Mouse (Mus musculus) fibroblast of lung, adult 2 months (primary cell): ENCODE measurements around the gene Inpp4b.

ENCODE experiments used
- DNase-seq: peaks from one replicate; pipeline ENCODE4 v3.0.0-alpha.2; 2011; ENCODE audit warnings: low read depth

Gene Inpp4b

DNA sequence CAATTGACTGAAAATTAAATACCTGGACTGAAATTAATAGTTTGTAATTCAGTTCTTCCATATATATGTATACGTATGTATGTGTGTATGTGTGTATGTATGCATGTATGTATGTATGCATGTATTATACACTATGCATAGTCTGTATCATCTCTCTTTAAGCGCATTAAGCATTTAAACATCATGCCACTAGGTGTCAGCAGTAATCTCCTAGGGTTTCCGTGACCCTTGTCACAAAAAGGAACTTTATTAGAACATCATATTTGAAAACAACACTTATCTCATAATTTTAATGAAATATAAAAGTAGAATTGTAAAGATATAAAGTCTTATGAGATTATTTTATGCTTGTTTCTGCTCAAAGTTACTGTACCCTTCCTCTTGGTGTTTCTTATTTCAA lies 136.3 kb downstream of the Inpp4b start:
- no peak for DNase-seq

GRCm38 (mm10) chr8:81483834-81484233 lies 141.5 kb downstream of the Inpp4b start:
- DNase-seq = no peak

GRCm38 (mm10) chr8:81485626-81486025 lies 143.3 kb downstream of the Inpp4b start:
- no peak for DNase-seq

- no peak for DNase-seq
Observed at GRCm38 (mm10) chr8:81489894-81490661, 147.7 kb downstream of the Inpp4b start.

DNA sequence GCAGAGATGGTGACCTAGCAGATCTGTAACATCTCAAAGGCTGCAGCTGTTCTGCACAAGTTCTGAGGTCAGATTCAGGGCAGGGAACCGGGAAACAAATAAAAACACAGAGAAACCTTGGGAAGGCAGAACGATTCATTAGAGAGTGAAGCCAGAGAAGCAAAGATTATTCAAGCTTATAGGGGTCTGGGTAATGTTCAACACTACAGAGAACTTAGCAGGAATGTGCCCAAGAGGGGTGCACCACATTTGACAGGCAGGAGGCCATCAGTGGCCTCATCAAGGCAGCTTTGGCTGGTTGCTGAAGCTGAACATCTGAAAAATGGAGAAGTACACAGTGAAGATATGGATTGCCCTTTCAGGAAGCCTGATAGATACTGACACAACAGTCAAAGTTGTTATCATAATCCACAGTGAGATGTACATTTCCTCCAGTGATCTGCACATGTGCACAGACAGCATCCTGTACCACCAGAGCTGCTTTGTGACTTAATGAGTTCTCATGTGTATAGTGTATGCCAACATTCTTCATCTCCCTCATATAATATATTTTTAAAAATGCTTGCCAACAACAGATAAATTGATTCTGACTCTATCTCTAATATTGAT lies 148.8 kb downstream of the Inpp4b start:
- no peak for DNase-seq

DNA sequence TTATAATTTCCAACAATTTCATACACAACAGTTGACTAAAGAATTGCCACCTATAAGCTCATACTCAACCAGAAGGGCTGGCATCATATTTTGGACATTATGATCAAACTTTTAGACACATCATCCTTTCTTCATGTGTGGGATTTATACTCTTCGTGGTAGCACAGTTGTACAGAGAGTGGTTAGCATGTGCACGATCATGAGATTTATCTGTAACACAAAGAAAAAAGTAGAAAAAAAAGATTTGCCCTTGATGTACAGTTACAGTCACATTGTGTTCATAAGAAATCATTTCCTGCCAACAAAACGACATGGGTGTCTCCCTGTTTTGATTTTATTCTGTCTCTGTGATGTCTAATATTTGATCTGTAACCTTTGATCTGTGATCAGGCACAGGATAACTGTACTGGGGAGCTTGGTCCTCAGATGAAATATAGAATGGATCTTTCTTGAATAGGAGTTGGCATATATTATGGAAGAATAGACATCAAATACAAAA lies 149.4 kb downstream of the Inpp4b start:
- DNase-seq = no peak

GRCm38 (mm10) chr8:81494823-81495222 lies 152.5 kb downstream of the Inpp4b start:
- DNase-seq = no peak

DNA sequence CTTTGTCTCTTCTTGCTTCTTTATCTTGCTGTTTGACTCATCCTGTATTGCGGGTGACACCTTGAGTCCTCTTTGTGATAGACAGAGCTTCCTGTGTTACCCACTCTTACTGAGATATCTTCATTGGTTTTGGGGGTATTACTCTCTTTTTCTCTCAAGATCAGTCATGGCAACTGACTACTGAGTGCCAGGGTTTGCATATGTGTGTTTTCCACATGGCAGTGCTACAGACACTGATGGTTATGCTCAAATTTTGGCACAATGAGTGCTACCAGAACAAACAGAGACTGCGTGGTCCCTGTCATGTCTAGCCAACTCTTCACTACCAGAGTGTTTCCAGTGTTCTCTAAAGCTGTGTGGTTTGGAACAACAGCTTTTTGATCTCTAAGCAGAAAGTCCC lies 155.3 kb downstream of the Inpp4b start:
- no peak for DNase-seq

- no peak for DNase-seq
Observed at GRCm38 (mm10) chr8:81502216-81502615, 159.9 kb downstream of the Inpp4b start.

GRCm38 (mm10) chr8:81502982-81503381 lies 160.6 kb downstream of the Inpp4b start:
- DNase-seq = no peak

DNA sequence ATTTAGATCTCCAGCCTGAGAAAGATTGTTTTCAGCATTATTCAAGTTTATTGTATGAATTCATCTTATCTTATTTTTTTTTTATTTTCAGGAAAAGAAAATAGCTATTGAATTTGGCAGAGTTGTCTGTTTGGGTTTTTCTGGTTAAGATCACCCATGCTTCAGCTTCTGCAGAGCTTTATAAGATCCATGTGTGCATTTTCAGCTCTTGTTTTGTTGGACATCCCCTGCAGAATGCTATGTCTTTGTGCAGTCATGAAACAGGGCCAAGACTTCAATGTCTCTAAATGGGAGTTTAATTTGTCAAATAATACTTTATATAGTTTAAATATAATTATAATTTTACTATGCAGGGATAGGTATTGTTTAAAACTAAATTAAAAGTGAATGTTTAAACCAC lies 170.5 kb downstream of the Inpp4b start:
- DNase-seq = no peak

DNA sequence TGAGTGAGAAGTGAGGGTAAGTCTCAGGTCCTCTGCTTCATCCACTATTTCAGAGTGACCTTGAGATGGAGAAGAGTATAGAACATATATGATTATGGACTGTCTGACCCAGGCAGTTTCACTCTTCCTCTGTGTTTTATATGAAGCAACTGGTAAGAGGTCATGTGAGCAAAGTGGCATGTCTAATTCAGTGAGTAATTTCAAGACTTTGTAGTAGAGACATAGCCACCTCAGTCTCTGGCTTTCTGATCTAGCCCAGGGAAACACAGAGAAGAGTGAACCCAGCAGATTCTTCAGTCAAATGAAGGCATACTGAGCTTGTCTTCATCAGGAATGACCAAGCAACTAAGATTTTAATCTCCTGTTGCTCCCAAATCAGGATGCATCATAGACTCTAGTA lies 172.1 kb downstream of the Inpp4b start:
- DNase-seq = no peak

DNA sequence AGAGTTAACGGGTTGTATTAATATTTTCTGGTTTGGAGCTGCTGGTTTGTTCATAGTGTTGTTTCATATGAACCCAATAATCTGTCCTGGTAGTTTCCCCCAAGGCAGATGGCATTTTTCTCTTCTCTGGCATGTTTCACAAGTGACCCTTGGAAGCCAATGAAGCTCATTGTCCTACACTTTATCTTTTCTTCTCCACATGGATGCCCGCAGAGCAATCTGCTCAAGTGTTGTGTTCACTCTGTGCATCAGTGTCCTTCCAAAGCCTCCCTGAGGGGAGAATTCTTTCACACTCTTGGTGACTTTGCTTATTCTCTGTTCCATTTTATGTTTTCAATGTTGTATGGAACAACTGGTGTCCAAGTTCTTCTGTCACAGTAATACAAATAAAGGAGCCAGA lies 179.7 kb downstream of the Inpp4b start:
- DNase-seq = no peak

DNA sequence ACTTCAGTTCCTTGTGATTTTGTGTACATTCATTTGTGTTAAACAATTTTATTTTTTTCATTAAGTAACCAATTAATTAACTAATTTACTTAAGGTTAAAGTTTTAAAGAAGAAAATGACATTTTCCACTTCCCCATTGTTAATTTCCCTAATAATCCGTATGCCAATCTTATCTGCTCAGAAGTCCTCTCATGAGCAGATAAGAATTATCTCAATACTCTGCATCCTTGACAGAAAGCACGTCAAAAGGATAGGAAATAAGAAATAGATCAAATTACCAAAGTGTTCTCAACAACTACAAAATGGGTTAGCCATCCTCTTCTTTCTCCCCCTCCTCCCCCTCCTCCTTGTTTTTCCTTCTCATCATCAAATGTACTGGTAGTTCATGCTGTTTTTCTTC lies 182.2 kb downstream of the Inpp4b start:
- no peak for DNase-seq

DNA sequence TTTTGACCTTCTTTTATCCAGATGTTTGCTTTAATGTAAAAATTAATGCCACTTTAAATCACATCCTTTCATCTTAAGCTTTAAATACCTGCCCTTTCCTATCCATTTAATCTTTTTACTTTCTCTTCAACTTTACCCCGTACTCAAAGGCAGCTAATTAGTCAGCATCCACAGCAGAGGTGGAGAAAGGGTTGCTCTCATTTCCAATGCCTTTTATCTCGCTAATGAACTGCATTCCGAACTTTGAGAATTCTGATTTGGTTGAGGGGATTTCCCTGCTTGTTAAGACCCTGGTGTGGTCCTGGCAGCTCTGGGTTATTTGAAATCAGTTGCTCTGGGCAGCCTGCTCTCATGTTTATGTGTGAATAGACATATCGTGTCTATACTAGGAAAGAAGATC lies 185.3 kb downstream of the Inpp4b start:
- no peak for DNase-seq

DNA sequence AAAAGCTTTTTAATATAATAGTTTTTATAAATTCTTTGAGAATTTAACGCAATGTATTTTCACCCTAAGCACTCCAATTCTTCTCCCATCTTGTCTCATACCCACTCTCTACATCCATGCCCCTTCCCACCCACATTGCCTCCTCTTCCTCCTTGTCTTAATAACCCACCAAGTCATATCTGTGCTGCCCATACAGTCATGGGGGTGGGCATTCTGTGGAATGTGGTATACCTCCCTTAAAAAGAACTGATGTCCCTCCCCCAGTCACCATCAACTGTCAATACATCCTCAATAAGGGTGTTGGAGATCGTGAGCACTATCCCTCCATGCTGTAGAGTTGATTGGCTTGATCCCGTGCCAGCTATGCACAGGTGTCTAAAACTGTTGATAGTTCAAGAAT lies 196.0 kb downstream of the Inpp4b start:
- DNase-seq = no peak

GRCm38 (mm10) chr8:81558550-81558949 lies 216.2 kb downstream of the Inpp4b start:
- DNase-seq = no peak

DNA sequence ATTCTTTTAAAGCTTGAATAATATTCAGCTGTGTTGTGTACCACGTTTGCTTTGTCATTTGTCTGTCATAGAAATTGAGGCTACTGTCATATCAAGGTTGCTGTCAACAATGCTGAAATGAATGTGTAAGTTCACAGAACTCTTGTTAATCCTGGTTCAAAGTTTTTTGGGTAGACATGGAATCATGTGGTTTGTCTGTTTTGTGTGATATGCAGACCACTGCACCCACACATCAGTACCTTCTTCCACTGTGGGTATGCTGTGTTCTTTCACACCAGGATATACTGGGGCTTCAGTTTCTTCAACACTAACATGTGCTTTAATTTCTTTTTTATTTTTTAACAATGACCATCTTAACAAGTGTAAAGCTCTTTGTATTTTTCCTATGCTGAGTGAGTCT lies 220.0 kb downstream of the Inpp4b start:
- DNase-seq = no peak

DNA sequence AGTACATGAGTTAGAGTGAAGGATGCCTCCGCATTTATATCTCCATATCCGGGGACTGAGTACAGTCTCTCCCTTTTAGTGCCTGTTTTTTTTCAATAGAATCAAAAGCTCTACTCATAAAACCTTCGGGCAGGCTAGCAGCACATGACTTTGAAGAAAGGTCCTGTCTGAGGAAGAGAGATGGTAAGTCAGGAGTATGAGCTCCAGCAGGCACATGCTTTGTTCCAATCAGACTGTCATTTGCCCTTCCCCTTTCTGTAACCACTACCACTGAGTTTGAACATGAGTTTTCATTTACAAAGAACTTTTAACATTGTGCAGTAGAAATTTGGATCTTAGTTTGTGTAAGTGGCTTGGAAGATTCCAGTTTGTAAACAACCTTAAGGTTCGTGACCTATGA lies 223.1 kb downstream of the Inpp4b start:
- no peak for DNase-seq

GRCm38 (mm10) chr8:81572319-81573104 lies 230.2 kb downstream of the Inpp4b start:
- no peak for DNase-seq

- no peak for DNase-seq
Observed at GRCm38 (mm10) chr8:81575268-81575917, 233.0 kb downstream of the Inpp4b start.

DNA sequence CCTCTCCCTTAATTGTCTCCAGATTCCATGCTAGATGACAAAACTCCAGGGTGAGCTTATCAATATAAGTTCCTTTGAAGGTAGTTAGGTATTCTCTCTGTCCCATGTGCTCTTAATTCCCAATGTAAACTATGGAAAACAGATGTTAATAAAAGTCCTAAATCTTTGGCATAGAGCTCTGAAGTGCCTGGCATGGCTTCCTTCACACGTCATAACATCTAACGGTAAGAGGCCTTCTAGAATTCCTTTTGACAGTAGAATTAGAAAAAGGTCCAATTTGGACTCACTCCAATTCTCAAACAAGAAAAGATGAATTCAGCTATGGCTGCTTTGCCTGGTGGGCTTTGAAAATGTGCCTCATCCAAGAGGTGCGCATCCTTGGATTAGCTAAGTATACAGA lies 236.6 kb downstream of the Inpp4b start:
- DNase-seq = no peak
